Mouse (Mus musculus): ENCODE measurements around the gene Gm1123. TPM values are rescaled to one million over a fixed set of nuclear protein-coding genes. Genes with fewer than 3 reads are reported as not detected.

Gm1123 gene
- total RNA-seq, 2 experiments from 2014 or later, result not detected

DNA sequence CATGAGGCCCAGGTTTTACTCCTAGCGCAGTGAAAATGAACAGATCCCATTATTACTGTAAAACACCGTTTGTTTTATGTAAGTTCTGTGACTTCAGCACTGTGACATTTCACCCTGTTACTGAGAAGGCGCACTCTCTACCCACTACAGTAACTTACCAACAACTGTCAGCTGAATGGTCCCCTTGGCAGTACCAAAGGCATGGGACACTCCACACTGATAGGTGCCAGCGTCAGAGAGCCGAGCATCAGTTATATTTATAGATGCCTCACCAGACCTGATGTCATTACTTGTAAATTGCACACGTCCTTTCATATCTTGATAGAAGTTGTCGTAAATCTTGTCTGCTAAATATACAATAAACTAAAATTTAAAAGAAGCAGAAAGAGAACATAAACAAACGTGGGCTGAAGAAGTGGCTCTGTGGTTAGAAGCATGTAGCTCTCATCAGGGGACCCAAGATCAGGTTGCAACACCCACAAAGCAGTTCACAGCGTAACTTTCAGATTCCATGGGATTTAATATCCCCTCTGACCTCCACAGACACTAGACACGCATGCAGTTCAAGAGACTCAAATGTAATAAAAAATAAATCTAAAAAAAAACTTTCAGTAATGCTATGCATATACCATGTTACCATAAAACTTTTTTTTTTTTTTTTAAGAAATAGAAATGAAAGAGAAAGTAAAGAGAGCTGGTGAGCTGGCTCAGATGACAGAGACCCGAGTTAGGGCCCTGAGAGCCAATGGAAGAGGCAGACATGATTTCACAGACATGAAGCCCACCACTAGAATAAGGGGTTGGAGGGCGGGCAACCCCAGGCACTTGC lies 26.2 kb downstream of the Gm1123 start:
- ATAC-seq (replicated peaks; ENCODE audit: low FRiP score, poor library complexity, severe bottlenecking), result no peak

DNA sequence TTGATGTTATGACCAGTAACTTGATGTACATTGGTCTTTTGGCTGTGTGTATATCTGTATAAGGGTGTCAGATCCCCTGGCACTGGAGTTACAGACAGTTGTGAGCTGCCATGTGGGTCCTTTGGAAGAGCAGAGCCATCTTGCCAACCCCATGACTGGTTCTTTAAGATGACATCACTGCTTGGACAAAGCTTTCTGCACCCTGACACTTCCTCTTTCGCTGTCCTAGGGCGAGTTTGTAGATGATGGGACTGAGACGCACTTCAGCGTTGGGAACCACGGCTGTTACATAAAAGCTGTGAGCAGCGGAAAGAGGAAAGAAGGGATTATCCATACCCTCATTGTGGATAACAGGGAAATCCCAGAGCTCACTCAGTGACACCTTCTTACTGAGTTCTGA lies 34.2 kb downstream of the Gm1123 start:
- no peak for ATAC-seq (replicated peaks; ENCODE audit: low FRiP score, poor library complexity, severe bottlenecking)

DNA sequence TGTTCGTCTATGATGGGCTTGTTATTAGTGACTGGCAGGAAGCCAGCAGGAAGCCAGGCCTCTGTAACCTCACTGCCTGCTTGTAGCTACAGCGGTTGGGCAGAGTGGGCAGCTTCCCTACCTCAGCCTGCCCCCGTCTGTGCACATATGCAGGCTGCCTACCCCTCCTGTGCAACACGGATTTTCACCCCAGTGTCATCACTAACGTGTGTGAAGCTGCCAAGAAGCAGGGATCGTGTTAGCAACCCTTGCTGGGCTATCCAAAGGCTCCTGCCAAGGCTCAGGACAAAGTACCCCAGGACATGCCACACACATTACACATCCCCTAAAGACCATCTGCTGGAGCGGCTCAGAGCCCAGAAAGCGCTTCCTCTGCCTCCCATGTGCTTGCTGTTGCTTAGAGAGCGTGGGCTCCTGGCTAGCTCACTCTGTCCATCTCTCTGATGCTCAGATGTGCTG lies 35.6 kb downstream of the Gm1123 start:
- no peak for ATAC-seq (replicated peaks; ENCODE audit: low FRiP score, poor library complexity, severe bottlenecking)

DNA sequence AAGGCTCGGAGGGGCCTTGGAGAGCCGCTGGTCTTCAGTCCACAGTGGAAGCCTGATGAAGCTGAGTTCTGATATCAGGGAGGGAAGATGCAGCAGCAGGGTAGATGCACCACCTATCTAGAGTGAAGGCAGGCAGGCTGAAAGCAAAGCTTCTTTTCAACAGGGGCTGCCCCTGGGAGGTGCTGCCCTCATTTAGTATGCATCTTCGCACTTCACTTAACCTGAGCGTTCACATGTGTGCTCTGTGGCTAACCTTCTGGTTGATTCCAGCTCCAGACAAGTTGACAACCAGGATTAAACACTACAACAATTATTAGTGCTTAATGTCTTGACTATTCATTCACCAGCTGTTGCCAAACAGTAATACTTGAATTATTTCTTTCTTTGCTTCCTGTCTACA lies 41.4 kb downstream of the Gm1123 start:
- ATAC-seq (replicated peaks; ENCODE audit: low FRiP score, poor library complexity, severe bottlenecking), result no peak

DNA sequence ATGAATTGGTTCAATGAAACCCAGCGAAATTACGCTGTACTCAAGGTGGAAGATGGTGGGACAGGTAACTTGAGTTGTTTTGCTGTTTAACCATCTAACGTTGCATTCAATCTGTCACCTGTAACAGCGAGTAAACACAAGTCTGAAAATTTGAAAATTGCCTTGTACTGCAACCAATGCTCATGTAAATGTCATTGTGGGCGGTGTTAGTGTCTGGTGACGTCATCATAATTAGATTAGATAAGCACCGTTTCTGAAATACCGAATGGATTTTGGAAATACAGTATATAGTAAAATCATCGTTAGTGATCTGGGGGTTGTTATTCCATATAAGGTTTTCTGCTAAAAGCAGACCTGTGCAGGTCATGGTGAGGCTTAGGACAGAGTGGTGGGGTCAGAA lies 48.4 kb downstream of the Gm1123 start:
- ATAC-seq (replicated peaks; ENCODE audit: low FRiP score, poor library complexity, severe bottlenecking), result no peak

DNA sequence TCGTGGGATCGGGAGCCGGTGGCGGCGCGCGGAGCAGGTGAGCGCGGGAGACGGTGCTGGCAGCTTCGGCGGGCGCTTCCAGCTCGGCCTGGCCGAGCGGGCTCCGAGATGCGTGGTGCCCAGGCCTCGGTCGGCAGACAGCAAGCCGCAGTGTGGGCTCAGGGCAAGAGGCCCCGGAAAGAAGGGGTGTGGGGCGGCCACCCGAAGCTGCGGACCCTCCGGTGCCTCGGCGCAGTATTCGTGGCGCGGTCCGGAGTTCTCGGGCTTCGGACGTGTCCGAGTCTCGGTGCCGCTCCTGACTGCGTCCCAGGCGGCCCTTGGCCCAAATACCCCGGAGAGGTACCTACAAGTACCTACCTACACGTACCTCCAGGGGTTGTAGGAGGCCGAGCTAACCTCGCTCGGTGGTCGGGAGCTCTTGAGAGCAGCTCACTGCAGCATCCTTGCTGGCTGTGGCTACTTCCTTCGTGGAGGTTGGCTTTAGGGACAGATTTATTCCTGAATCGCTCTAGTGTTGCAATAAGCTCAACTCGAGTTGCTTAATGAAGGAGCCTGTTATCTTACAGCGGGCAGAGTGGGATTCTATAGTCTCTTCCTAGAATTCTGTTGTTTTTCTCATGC lies 48.9 kb downstream of the Gm1123 start:
- ATAC-seq (replicated peaks; ENCODE audit: low FRiP score, poor library complexity, severe bottlenecking), result no peak

DNA sequence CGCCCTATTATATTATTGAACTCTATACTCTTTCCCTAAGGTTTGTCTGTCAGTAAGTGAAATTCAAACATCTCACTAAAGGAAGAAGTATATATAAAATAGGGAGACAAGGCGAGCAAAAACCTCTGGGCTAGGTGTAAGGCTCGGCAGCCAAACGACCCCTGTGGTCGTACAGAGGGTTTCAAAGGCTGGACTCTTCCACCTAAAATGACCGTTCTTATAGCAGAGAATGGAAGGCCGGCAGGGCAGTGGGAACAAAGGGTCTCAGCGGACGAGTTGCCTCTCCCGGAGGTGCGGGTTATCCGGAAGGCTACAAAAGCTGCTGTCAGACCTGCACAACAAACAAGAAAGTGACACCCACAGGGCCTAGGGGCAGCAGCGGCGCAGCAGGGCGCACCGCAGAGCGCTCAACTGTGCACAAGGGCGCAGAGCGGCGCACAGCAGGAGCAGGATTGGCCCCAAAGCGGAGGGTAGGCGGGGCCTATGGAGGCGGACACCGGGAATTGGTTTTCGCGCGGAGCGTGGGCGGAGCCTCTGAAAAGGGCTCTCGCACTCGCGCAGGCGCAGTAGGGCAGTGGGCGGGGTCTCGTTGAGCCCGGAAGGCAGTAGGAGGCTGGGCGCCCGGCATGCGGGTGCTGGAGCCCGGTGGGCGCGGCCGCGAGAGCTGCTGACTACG lies 49.6 kb downstream of the Gm1123 start, which contains the start of gene Faim:
TSS of gene Faim (plus strand) at position 574 of the 676 bp plus-strand sequence.
- peak; percentile 98 for ATAC-seq (replicated peaks; ENCODE audit: low FRiP score, poor library complexity, severe bottlenecking)

DNA sequence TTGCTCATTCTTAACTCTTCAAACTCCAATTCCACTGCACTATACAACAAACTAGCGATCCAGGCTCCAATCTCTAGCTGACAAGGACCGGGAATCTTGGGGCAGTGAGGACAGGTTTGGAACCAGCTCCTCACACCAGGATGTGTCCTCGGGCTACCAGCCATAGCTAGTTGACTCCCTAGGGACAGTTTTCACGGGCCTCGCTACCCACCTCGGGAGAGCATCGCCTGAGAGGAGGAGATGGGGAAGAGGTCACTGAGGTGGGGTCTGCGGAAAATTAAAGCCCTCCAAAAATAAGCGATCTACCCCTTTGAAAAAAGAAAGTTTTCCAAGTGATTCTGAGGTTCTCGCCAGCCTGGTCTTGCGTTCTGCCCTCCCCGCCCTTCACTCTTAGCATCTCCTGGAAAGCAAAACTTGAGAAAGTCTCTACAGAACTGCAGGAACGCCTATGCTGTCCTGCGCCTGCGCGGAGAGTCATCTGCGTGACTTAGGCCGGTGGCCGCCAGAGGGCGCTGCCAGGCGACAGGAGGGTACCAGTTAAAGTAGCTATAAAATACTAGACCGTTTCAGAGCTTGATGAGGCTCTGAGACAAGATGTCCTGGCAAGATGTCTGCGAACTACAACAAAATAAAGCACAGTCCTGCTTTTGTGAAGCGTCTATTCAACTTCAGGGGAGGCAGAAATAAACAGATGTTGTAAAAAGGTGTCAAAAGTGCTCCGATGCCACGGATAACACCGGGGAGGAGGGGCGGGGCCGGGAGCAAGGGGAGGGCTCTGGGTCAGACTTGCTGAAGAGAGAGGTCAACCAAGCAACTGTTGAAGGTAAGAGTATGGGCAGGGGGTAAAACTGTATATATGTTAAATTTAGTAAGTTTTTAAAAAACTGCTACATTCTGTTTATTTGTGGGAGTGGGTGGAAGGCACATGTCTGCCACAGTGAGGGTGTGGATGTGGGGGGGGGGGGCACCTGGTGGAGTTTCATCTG lies 55.8 kb downstream of the Gm1123 start:
- peak; percentile 68 for ATAC-seq (replicated peaks; ENCODE audit: low FRiP score, poor library complexity, severe bottlenecking)

DNA sequence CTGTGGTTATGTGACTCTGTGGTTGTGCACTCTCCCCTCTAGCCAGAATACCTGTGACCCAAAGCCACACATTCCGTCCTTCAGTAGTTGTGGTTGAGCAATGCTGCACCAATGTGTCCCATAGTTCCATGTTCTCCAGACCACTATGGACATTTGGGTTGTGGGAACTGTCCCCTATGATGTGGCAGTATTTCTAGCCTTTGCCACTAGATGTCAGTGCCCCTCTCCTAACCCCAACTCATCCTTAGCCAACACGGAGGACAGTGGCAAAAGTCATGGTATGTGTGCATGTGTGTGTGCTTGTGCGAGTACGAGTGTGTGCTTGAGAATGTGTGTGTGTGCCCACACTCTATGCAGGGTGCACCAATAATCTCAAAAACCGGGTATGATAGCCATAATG lies 59.0 kb downstream of the Gm1123 start:
- ATAC-seq (replicated peaks; ENCODE audit: low FRiP score, poor library complexity, severe bottlenecking), result no peak

DNA sequence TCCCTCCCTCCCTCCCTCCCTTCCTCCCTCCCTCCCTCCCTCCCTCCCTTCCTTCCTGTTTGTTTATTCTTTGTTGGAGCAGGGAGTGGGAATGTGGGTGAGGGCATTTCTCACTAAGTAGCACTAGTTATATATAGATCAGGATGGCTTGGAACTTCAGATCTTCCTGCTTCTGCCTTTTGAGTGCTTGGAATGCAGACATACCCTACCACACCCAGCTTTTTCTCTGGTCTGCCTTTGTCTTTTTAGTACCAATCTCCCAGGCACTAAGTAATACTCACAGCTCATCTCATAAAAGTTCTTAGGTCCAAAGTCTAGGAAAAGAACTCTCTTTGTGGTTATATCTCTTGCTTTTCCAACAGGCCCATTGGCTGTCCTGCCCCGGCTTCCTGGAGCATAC lies 59.4 kb downstream of the Gm1123 start:
- no peak for ATAC-seq (replicated peaks; ENCODE audit: low FRiP score, poor library complexity, severe bottlenecking)

DNA sequence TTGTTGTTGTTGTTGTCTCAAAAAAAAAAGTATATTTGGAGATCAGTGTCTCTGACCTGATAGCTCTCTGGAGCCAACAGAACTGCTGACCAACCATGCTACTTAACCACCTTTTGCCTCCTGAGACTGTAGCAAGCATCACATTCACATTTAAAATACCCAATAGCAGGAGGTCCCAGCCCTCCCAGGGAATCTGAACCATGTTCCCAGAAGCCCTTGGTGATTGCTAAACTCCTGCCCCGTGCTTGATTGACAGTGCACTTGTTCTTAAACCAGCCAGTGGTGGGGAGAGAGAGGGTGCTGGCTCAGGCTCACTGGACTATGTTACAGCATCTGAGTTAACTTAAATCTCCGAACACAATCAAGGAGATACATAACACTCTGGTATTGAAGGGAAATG lies 60.6 kb downstream of the Gm1123 start:
- no peak for ATAC-seq (replicated peaks; ENCODE audit: low FRiP score, poor library complexity, severe bottlenecking)

DNA sequence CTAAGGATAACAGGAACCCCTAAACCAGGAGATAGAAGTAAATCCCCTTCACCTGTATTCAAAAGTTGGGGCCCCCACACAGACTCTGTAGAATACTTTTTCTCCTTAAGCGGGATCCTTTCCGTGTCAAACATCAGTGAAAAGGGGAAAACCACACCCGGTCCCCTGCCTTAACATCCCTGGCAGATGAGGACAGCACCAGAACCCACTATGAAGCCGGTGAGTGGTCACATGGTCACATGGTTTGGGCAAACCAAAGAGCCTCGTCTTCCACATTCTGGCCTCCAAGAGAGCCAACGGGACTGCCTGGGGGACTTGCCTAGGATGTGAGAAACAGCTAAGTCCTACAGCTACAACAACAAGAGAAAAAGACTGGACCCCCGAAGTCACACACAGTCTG lies 62.0 kb downstream of the Gm1123 start:
- no peak for ATAC-seq (replicated peaks; ENCODE audit: low FRiP score, poor library complexity, severe bottlenecking)

DNA sequence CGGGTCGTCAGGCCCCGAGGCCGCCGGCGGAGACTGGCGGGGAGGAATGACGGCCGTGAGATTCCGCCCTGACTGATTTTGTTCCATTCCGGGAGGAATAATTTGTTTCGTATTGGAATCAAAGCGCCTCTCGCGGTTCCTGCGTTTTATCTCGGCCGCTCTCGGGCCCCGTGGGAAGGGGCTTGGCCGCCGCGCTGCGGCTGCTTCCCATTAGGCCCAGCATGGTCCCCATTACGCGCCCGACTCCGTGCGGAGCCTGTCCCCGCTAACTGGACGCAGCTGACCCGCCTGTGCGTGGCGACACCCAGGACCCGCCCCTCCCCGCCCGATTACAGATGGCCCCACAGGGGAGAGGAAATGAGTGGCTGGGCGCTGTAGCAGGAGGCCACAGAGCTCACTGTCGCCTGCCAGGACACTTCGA lies 62.4 kb downstream of the Gm1123 start:
- no peak for ATAC-seq (replicated peaks; ENCODE audit: low FRiP score, poor library complexity, severe bottlenecking)

DNA sequence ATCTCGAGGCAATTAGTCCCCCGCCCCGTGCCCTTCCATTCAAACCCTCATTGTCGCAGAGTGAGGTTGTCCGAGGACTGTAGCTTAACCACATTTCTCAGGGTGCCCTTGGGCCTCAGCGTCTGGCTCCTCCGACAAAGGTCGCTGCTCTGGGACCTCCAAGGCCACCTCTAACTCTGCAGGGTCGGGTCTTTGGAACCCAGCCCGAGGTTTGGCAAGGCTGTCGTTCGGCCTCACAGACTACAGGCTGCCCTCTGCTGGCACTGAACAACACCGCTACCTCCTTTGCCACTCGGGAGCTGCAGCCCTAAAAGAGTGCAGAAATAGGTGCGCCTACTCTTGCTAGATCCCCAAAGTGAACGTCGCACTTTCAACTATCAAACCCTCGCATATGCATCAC lies 70.4 kb downstream of the Gm1123 start:
- ATAC-seq (replicated peaks; ENCODE audit: low FRiP score, poor library complexity, severe bottlenecking), result no peak

DNA sequence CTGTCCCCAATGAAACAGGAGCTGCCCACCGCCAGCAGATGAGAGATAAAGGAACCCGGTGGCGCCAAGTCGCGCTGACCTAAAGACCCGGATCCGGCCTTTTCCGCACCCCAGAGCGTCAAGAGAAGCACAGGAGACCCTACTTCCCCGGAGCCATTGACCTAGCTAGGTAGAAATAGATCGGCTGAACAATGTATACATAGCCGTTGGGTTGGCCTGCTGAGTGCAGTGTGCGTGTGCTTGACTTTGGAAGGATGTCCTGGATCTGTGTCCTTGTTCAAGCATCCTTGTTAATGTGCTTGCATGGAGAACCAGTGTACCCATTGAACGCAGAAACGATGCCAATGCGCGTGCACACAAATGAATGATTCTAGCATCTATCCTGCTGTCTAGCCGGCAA lies 71.9 kb downstream of the Gm1123 start:
- ATAC-seq (replicated peaks; ENCODE audit: low FRiP score, poor library complexity, severe bottlenecking), result no peak

DNA sequence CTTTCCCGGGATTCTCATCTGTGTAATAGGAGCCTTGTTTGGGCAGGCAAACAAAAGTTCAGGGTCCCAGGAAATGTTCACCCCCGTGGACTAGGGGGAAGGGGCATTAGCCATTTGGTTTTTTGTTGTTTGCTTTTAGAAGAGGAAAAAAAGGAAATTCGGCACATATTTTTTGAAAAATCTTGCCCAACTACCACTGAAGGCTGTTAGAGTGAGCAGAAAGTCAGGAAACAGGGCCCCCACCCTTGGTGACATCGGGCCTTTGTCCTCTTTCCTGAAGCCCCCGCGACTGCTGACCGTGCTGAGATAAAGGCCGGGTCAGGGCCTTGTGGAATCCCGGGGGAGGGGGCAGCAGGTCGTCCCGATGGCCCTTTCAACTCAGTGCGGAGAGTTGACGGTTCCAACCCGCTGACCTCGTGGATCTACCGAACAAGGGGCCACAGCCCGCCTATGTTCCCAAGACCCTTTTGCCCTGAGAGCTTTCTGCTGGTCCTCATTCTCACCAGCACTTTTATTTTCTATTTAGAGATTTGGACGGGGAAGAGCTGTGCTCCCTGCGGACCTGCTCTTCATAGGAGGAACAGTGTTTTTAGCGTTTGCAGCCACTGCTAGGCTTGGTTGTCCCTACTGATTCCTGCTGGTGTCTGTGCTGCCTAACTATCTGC lies 72.9 kb downstream of the Gm1123 start:
- no peak for ATAC-seq (replicated peaks; ENCODE audit: low FRiP score, poor library complexity, severe bottlenecking)

DNA sequence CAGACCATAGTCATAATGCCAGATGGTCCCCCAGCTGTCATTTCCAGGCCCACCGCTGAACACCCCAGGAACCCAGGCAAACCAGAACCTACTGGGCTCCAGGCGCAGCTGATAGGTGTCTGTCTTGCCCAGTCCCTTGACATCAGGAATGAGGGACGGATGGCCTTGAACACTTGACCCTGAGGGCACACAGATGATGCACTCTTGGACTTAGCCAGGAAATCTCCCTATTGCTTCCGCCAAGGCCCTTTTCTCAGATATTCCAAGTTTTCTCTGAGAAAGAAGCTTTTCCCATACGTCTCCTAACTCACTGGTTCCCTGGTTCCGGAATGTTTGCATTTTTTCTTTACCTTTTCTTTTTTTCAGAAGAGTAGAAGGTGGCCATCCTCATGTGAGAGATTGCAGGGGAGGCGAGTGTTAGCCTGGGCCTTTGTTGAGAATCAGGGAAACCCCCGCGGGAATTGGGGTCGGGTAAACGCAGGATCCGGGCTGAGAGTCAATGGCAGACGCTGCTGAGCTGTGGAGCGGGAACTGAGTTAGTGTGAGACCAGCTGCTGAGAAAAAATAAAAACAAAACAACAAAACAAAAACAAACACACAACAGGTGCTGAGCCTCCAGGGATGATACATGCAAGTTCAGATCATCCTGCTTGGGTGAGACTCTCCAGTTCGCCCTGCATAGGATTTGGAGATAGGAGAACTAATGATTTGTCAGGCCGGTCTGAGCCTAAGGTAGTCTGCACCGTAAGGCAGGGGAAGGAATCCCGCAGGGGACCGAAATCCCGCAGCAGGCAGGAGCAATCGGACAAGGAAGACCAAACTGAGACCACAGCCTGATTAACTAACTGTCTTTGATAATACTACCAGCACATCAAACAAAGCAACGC lies 73.7 kb downstream of the Gm1123 start:
- ATAC-seq (replicated peaks; ENCODE audit: low FRiP score, poor library complexity, severe bottlenecking), result no peak

DNA sequence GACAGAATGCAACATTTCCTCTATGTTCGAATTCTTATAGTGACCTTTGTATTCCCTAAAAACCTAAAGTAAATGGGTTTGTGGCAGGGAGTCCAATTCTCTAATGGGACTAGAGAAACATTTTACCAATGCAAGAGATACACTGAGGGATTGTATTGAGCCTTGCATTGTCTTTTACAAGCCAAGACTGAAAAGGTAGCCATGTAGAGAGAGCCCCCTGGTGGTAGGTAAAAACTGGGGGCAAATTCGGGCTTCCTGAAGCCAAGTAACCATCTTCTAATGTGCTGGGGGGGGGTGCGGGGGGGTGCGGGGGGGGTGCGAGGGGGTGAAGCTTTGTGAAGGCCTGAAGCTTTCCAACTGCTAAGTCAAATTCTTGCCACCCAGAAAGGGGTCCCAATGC lies 75.2 kb downstream of the Gm1123 start:
- no peak for ATAC-seq (replicated peaks; ENCODE audit: low FRiP score, poor library complexity, severe bottlenecking)

Data from erythroid progenitor cell, adult 5-6 weeks (primary cell).